Mouse (Mus musculus): Measurements from ENCODE around the gene Gpr152. TPM values are rescaled to one million over a fixed set of nuclear protein-coding genes. Genes with fewer than 3 reads are reported as not detected.
A peak's percentile ranks its signal among the peaks of the same experiment; 100 is the strongest.

Gene Gpr152
- polyA plus RNA-seq, 1 experiment: 0.01 TPM

GRCm38 (mm10) chr19:4147022-4147405, 7.4 kb downstream of the Gpr152 start:
- Histone ChIP-seq H3K36me3 (ENCODE audit: control insufficient read depth) (peaks cover 23% of the 10 kb centered on the region), H3K4me1 (ENCODE audit: control insufficient read depth) (peaks cover 41% of the 10 kb centered on the region), H3K4me3 (replicated peaks) (no peak overlapping the region), H3K27me3 (ENCODE audit: control insufficient read depth) (peaks cover 5% of the 10 kb centered on the region), H3K9me3 (ENCODE audit: control insufficient read depth, low read length) (peaks cover 6% of the 10 kb centered on the region)
- TF ChIP-seq GATA1 (IDR thresholded peaks at IDR 0.05; ENCODE audit: low read length): no peak
- no peak for TF ChIP-seq TAL1 (IDR thresholded peaks at IDR 0.05; ENCODE audit: low read length)

GRCm38 (mm10) chr19:4147782-4148490, 8.3 kb downstream of the Gpr152 start:
- Histone ChIP-seq H3K36me3 (ENCODE audit: control insufficient read depth) (peaks cover 30% of the 10 kb centered on the region), H3K9me3 (ENCODE audit: control insufficient read depth, low read length) (peaks cover 6% of the 10 kb centered on the region), H3K27me3 (ENCODE audit: control insufficient read depth) (peaks cover 1% of the 10 kb centered on the region; the same call in 1 of the 2 replicates), H3K4me3 (replicated peaks) (peak overlapping the region; percentile 79), H3K4me1 (ENCODE audit: control insufficient read depth) (peaks cover 41% of the 10 kb centered on the region)
- TF ChIP-seq GATA1 (IDR thresholded peaks at IDR 0.05; ENCODE audit: low read length): no peak
- no peak for TF ChIP-seq TAL1 (IDR thresholded peaks at IDR 0.05; ENCODE audit: low read length)

DNA sequence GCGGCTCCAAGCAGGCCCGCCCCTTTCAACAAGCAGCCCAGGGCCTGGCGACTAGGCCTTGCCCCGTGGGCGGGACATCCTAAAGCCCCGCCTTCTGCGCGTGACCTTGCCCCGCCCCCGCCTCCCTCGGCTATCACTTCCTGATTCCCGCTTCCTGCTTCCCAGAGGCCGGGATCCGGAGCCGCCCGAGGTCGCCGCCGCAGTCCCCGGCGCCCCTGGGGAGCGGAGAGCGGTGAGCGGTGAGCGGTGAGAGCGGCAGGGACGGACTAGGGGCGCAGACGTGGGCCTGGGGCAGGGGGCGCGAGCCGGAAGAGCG, 8.9 kb downstream of the Gpr152 start, which contains the start of gene Coro1b:
Gene Coro1b, plus strand, starts transcription at position 129 of the 316 bp plus-strand sequence.
- TF ChIP-seq GATA1 (IDR thresholded peaks at IDR 0.05; ENCODE audit: low read length): no peak
- H3K27me3 ChIP-seq (ENCODE audit: control insufficient read depth): no peaks in the 10 kb centered on the region
- H3K4me1 ChIP-seq (ENCODE audit: control insufficient read depth): peaks cover 41% of the 10 kb centered on the region
- H3K9me3 ChIP-seq (ENCODE audit: control insufficient read depth, low read length): peaks cover 6% of the 10 kb centered on the region
- peaks cover 36% of the 10 kb centered on the region for H3K36me3 ChIP-seq (ENCODE audit: control insufficient read depth)
- H3K4me3 ChIP-seq (replicated peaks): peak within 1 kb of the TSS; percentile 79

- Histone ChIP-seq H3K27me3 (ENCODE audit: control insufficient read depth) (no peaks in the 10 kb centered on the region), H3K4me1 (ENCODE audit: control insufficient read depth) (peaks cover 43% of the 10 kb centered on the region), H3K4me3 (replicated peaks) (peak overlapping the region; percentile 79), H3K9me3 (ENCODE audit: control insufficient read depth, low read length) (peaks cover 6% of the 10 kb centered on the region), H3K36me3 (ENCODE audit: control insufficient read depth) (peaks cover 39% of the 10 kb centered on the region)
- TF ChIP-seq TAL1 (IDR thresholded peaks at IDR 0.05; ENCODE audit: low read length) (no peak), GATA1 (IDR thresholded peaks at IDR 0.05; ENCODE audit: low read length) (no peak)
These were observed 9.2 kb downstream of the Gpr152 start for GRCm38 (mm10) chr19:4148819-4149218.

- Histone ChIP-seq H3K9me3 (ENCODE audit: control insufficient read depth, low read length) (peaks cover 6% of the 10 kb centered on the region), H3K4me1 (ENCODE audit: control insufficient read depth) (peaks cover 44% of the 10 kb centered on the region), H3K4me3 (replicated peaks) (peak overlapping the region; percentile 79), H3K36me3 (ENCODE audit: control insufficient read depth) (peaks cover 39% of the 10 kb centered on the region), H3K27me3 (ENCODE audit: control insufficient read depth) (no peaks in the 10 kb centered on the region)
- TF ChIP-seq GATA1 (IDR thresholded peaks at IDR 0.05; ENCODE audit: low read length) (no peak), TAL1 (IDR thresholded peaks at IDR 0.05; ENCODE audit: low read length) (no peak)
These were observed 9.7 kb downstream of the Gpr152 start for GRCm38 (mm10) chr19:4149283-4149682.

DNA sequence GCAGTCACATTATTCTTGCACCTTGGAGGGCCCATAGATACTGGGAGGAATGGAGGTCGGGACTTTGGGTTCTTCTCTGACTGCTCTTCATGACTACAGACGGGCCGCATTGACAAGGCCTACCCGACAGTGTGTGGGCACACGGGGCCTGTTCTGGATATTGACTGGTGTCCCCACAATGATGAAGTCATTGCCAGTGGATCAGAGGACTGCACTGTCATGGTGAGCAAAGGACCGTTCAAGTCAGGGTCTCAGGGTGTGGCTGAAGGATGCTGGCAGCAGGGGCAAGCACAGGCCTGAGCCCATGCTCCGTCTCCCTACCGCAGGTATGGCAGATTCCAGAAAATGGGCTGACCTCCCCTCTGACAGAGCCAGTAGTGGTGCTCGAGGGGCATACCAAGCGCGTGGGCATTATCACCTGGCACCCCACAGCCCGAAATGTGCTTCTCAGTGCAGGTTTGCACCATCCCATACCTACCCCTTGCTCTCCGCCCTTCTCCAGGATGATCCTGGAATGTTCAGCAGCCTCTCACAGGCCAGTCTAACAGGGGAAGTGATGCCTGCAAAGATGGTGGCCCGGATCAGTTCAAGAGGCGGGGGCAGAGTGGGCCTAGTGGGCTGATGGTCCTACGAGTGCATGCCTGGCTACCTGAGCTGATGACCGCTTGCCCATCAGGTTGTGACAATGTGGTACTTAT, 10.3 kb downstream of the Gpr152 start:
- H3K4me3 ChIP-seq (replicated peaks): no peak overlapping the region
- H3K9me3 ChIP-seq (ENCODE audit: control insufficient read depth, low read length): peaks cover 6% of the 10 kb centered on the region
- H3K36me3 ChIP-seq (ENCODE audit: control insufficient read depth): peaks cover 39% of the 10 kb centered on the region
- no peaks in the 10 kb centered on the region for H3K27me3 ChIP-seq (ENCODE audit: control insufficient read depth)
- TF ChIP-seq GATA1 (IDR thresholded peaks at IDR 0.05; ENCODE audit: low read length) (no peak), TAL1 (IDR thresholded peaks at IDR 0.05; ENCODE audit: low read length) (no peak)
- peaks cover 50% of the 10 kb centered on the region for H3K4me1 ChIP-seq (ENCODE audit: control insufficient read depth)

- H3K4me1 ChIP-seq (ENCODE audit: control insufficient read depth): peaks cover 53% of the 10 kb centered on the region
- TF ChIP-seq GATA1 (IDR thresholded peaks at IDR 0.05; ENCODE audit: low read length): no peak
- H3K36me3 ChIP-seq (ENCODE audit: control insufficient read depth): peaks cover 48% of the 10 kb centered on the region
- H3K4me3 ChIP-seq (replicated peaks): no peak overlapping the region
- no peaks in the 10 kb centered on the region for H3K27me3 ChIP-seq (ENCODE audit: control insufficient read depth)
- H3K9me3 ChIP-seq (ENCODE audit: control insufficient read depth, low read length): peaks cover 4% of the 10 kb centered on the region
These were observed 11.2 kb downstream of the Gpr152 start for GRCm38 (mm10) chr19:4150567-4151487.

GRCm38 (mm10) chr19:4151488-4151860, 11.9 kb downstream of the Gpr152 start:
- Histone ChIP-seq H3K4me1 (ENCODE audit: control insufficient read depth) (peaks cover 53% of the 10 kb centered on the region), H3K27me3 (ENCODE audit: control insufficient read depth) (no peaks in the 10 kb centered on the region), H3K36me3 (ENCODE audit: control insufficient read depth) (peaks cover 55% of the 10 kb centered on the region), H3K9me3 (ENCODE audit: control insufficient read depth, low read length) (no peaks in the 10 kb centered on the region), H3K4me3 (replicated peaks) (no peak overlapping the region)
- TF ChIP-seq TAL1 (IDR thresholded peaks at IDR 0.05; ENCODE audit: low read length) (no peak), GATA1 (IDR thresholded peaks at IDR 0.05; ENCODE audit: low read length) (no peak)

- Histone ChIP-seq H3K4me3 (replicated peaks) (no peak overlapping the region), H3K36me3 (ENCODE audit: control insufficient read depth) (peaks cover 59% of the 10 kb centered on the region), H3K27me3 (ENCODE audit: control insufficient read depth) (no peaks in the 10 kb centered on the region), H3K4me1 (ENCODE audit: control insufficient read depth) (peaks cover 53% of the 10 kb centered on the region), H3K9me3 (ENCODE audit: control insufficient read depth, low read length) (no peaks in the 10 kb centered on the region)
- no peak for TF ChIP-seq TAL1 (IDR thresholded peaks at IDR 0.05; ENCODE audit: low read length)
- TF ChIP-seq GATA1 (IDR thresholded peaks at IDR 0.05; ENCODE audit: low read length): no peak
These were observed 12.3 kb downstream of the Gpr152 start for GRCm38 (mm10) chr19:4151898-4152297.
